Mouse (Mus musculus) liver, adult 2 months (tissue): ENCODE results near the gene Sbpl. TPM values are rescaled to one million over a fixed set of nuclear protein-coding genes. Genes with fewer than 3 reads are reported as not detected.
A peak's percentile ranks its signal among the peaks of the same experiment; 100 is the strongest.
"Not testable (repeated sequence)": the region's sequence is repeated elsewhere in the genome, so short reads cannot be mapped to it uniquely, and the experiment has no call there.

ENCODE experiments used
- DNase-seq: peaks from one replicate; pipeline ENCODE4 v3.0.0-alpha.2; 2011; ENCODE audit warnings: low read depth, low spot score; ENCODE audit errors: extremely low read depth
- H3K27ac ChIP-seq: fragments of 200-500 bp; replicated peaks from 2 replicates; pipeline ENCODE4 v1.5.1; 2012; ENCODE audit warnings: low read depth, mild to moderate bottlenecking, control low read depth, inconsistent platforms, low read length; ENCODE audit not compliant: insufficient read depth
- H3K27me3 ChIP-seq: fragments of 200-500 bp; 2 replicates; pipeline ENCODE4 v1.6.1; 2012; ENCODE audit warnings: mild to moderate bottlenecking, moderate library complexity, low read length, inconsistent platforms; ENCODE audit not compliant: control insufficient read depth, insufficient read depth
- H3K36me3 ChIP-seq: fragments of 200-500 bp; 2 replicates; pipeline ENCODE4 v1.6.1; 2012; ENCODE audit warnings: low read length, inconsistent platforms; ENCODE audit not compliant: control insufficient read depth, insufficient read depth
- H3K4me1 ChIP-seq: fragments of 200-500 bp; 2 replicates; pipeline ENCODE4 v1.6.1; 2011; ENCODE audit warnings: low read length; ENCODE audit not compliant: control insufficient read depth, insufficient read depth
- H3K4me3 ChIP-seq: fragments of 200-500 bp; 2 replicates; pipeline ENCODE4 v1.5.1; 2011; ENCODE audit warnings: low read depth, mild to moderate bottlenecking, control low read depth, low read length, moderate library complexity; ENCODE audit not compliant: insufficient read depth
- H3K79me2 ChIP-seq: fragments of 200-500 bp; 2 replicates; pipeline ENCODE4 v1.6.1; 2012; ENCODE audit warnings: inconsistent platforms, mild to moderate bottlenecking, low read length, moderate library complexity; ENCODE audit not compliant: control insufficient read depth, insufficient read depth
- H3K9ac ChIP-seq: fragments of 200-500 bp; 2 replicates; pipeline ENCODE4 v1.6.1; 2012; ENCODE audit warnings: low read depth, mild to moderate bottlenecking, control low read depth, inconsistent platforms, low read length
- CTCF ChIP-seq: fragments of 200-500 bp; IDR thresholded peaks from 2 replicates; pipeline ENCODE4 v1.5.1; 2011; ENCODE audit warnings: low read depth, low read length, control low read depth
- POLR2A ChIP-seq: fragments of 200-500 bp; IDR thresholded peaks from 2 replicates; pipeline ENCODE4 v1.6.1; 2011; ENCODE audit warnings: low read length, control low read depth; ENCODE audit not compliant: insufficient read depth; ENCODE audit errors: extremely low read depth
- WGBS: fragments of 180-500 bp; shearing (Covaris S2); methylation state at CpG from one replicate; pipeline ENCODE4 v1.1.7; 2018; 5-methylcytosine and 5-hydroxymethylcytosine counted together
- polyA plus RNA-seq: library from polyadenylated mRNA; depleted of rRNA; stranded (reverse); fragments of >200 nt; gene quantifications from 2 replicates; pipeline ENCODE4 v1.2.3, GENCODE M21; 2012
- total RNA-seq: library from RNA; depleted of rRNA; stranded (reverse); fragments of >200 nt; gene quantifications from 2 replicates; pipeline ENCODE4 v1.2.3, GENCODE M21; 2014

Gene Sbpl
- total and polyA plus RNA-seq, 2 experiments, result not detected

DNA sequence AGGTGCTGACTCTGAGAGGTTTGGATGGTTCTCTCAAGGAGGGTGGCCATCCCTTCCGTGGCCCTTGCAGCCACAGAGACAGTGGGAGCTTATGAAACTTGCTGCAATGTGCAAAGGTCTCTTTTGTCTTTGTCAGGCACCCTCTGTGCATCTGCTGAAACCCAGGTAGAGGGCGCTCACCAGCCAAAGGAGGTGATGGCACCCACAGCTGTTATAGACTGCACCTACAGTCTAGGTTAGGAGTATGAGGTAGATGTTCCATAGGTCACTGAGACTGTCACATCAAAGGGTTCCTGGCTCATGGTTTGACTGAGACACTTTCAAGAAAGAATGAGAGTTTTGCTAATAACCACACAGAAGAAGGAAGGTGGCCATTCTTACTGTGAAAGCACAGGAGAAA lies 13.7 kb upstream of the Sbpl start:
- H3K27me3 ChIP-seq, result no peaks in the 10 kb centered on the region
- WGBS, result 55% methylated on average over 2 of the region's 2 CpGs
- H3K4me1 ChIP-seq, result no peaks in the 10 kb centered on the region
- H3K36me3 ChIP-seq, result no peaks in the 10 kb centered on the region
- H3K4me3 ChIP-seq, result no peak overlapping the region
- TF ChIP-seq POLR2A, result no peak
- no peak for TF ChIP-seq CTCF
- H3K27ac ChIP-seq, result no peak overlapping the region
- no peak overlapping the region for H3K9ac ChIP-seq
- no peak for DNase-seq
- no peaks in the 10 kb centered on the region for H3K79me2 ChIP-seq

DNA sequence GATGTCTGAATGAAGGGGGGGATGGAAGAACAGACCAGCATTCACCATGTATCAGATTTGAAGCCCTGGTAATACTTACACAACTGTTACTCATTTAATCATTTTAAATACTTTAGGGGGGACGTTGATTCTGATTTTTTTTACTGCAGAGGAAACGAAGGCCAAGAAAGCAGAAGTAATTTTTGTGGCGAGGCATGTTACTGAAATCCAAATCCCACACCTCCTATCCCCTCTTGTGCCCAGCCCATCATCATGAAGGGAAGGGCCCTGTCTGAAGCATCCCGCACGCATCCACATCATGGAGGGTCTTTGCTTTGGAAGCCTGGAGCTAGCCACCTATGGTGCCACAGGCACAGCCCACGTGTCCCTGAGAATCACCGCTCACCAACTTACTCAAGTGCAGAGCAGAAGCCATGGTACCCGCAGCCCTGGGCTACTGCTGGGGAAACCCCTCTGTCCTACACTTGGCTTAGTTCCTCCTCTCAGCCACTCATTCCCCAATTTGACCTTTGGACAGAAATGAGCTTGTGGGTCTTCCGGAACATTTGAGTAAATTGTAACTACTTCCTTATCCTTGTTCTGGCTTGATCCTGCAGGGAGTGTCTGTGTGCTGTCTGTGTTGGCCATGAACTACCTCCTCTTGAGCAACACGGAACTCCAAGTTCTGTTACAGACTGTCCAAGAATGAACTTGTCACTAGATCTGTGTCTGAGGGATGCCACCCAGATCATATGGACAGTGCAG lies 11.8 kb upstream of the Sbpl start:
- Histone ChIP-seq H3K27ac (no peak overlapping the region), H3K36me3 (no peaks in the 10 kb centered on the region), H3K4me1 (no peaks in the 10 kb centered on the region), H3K4me3 (no peak overlapping the region), H3K9ac (no peak overlapping the region), H3K79me2 (no peaks in the 10 kb centered on the region), H3K27me3 (no peaks in the 10 kb centered on the region)
- DNase-seq, result peak; percentile 56
- no peak for TF ChIP-seq CTCF
- no peak for TF ChIP-seq POLR2A
- WGBS, result 75% methylated on average over 10 of the region's 10 CpGs

DNA sequence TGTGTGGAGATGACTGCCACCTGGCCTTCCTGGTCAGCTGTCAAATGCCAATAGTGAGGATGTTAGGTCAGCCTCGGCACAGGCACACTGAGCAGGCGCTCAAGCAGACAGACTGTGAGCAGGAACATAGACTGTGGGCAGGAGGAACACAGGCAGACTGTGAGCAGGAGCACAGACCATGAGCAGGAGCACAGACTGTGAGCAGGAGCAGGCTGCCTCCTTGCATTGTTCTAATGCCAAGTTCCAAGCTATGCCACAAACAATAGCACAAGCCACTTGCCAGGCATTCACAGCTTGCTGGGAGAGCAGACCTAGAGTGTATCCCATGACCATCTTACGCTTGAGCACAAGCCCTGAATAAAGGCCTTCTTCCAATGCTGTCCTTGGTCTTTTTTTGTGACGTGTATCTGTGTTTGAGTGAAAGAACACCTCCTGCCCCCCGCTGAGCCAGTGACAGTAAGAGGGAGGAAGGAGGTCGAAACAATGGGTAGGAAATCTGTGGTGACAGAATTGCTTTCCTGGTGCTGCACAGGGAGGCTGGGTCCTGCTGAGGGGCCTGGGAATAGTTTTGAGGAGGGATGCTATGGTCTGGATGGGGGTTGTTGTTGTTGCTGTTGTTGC lies 10.8 kb upstream of the Sbpl start:
- no peak for DNase-seq
- Histone ChIP-seq H3K79me2 (no peaks in the 10 kb centered on the region), H3K9ac (no peak overlapping the region), H3K27me3 (no peaks in the 10 kb centered on the region), H3K27ac (no peak overlapping the region), H3K4me1 (no peaks in the 10 kb centered on the region), H3K4me3 (no peak overlapping the region), H3K36me3 (no peaks in the 10 kb centered on the region)
- 69% methylated on average over 6 of the region's 6 CpGs for WGBS
- no peak for TF ChIP-seq CTCF
- no peak for TF ChIP-seq POLR2A

DNA sequence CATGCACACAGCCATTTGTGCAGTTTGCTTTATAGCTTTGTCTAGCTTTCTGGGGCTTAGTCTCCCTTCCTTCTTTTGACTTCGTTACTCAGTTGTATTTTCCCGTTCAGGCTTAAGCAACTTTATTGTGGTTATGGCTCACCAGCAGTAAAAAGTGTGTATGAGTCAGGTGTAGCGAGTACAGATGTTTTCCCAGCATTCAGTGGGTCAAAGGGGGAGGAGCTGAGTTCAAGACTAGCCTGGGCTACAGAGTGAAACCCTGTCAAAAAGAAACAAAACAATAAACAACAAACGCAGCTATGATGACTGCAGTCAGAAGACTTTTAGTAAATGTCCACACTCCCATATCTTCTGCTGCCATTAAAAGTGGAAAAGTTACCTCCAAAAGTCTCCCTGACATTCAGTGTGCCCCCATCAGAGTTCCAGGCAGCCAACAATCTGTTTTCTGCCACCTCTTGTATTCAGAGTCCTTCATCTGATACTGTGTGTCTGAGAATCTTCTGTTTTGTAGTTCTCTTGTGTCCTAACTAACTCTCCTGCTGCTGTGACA lies 6.6 kb upstream of the Sbpl start:
- DNase-seq, result no peak
- Histone ChIP-seq H3K36me3 (no peaks in the 10 kb centered on the region), H3K27ac (no peak overlapping the region), H3K79me2 (no peaks in the 10 kb centered on the region), H3K9ac (no peak overlapping the region), H3K4me3 (no peak overlapping the region), H3K4me1 (no peaks in the 10 kb centered on the region), H3K27me3 (no peaks in the 10 kb centered on the region)
- 76% methylated on average over 4 of the region's 4 CpGs for WGBS
- TF ChIP-seq POLR2A (no peak), CTCF (no peak)

DNA sequence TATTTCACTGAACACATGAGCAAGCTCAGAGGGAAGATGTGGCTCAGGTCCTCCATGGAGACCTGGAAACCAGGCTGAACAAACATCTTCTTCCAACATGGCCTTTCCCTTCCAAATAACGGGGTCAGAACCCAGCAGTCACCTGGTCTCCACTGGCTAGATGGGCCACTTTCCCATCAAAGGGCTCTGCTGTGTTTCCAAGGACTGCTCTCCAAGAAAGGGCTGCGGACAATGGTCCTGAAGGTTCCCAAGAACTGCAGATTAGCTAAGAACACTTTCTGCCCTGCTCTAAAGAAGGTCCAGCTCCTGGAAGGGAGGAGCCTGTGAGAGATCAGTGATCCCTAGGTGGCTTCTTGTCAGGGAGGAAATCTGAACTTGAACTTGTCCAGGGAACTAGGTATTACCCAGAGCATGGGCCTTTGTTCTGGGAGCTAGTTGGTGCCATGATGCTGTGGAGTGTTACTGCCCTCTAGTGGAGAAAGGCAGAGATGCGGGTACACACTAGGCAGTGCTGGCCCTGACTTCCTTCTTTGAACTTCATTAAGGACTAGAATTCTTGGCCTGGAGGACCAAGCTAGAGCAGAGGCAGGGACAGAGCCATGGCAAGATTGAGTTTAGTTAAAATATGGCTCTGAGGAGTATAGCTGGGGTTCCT lies 5.1 kb upstream of the Sbpl start:
- no peaks in the 10 kb centered on the region for H3K79me2 ChIP-seq
- no peak for TF ChIP-seq POLR2A
- TF ChIP-seq CTCF, result peak; percentile 86
- H3K4me3 ChIP-seq, result no peak overlapping the region
- no peak overlapping the region for H3K9ac ChIP-seq
- H3K27ac ChIP-seq, result no peak overlapping the region
- no peaks in the 10 kb centered on the region for H3K36me3 ChIP-seq
- WGBS, result 39% methylated on average over 3 of the region's 3 CpGs
- DNase-seq, result peak; percentile 55
- no peaks in the 10 kb centered on the region for H3K4me1 ChIP-seq
- H3K27me3 ChIP-seq, result no peaks in the 10 kb centered on the region

DNA sequence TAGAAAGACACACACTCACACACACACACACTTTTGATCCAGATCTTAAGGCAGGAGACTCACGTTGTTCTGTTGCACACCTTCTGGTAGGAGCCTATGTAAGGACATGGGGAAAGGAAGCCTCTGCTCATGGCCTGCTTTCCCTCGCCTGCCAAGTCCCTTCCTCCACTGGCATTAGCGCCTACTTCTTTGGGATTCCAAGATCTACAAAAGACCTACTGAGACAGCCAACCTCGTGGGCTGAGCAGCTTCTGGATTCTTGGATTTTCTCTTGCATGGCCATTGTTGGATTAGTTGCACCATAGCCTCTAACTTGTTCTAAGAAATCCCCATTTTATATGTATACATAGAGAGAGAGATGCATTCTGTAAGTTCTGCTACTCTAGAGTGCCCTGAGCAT lies 4.2 kb downstream of the Sbpl start:
- H3K27ac ChIP-seq, H3K27me3 ChIP-seq, DNase-seq, H3K9ac ChIP-seq, H3K4me3 ChIP-seq, H3K36me3 ChIP-seq, H3K4me1 ChIP-seq, H3K79me2 ChIP-seq: not testable (repeated sequence)
- WGBS, result 75% methylated on average over 4 of the region's 4 CpGs
